Mouse (Mus musculus): Measurements from ENCODE around the gene Myo3b. TPM values are rescaled to one million over a fixed set of nuclear protein-coding genes. Genes with fewer than 3 reads are reported as not detected.

The Myo3b gene
- total RNA-seq, 2 experiments from 2014 or later = 0.93 to 1.00 TPM

GRCm38 (mm10) chr2:70471861-70472620, 433.1 kb downstream of the Myo3b start:
- no peak for DNase-seq (ENCODE audit: low spot score in 2 of 2)
- H3K27ac ChIP-seq = no peak overlapping the region
- H3K4me3 ChIP-seq = peak overlapping the region; percentile 45
- no peak for TF ChIP-seq CTCF (conservative IDR thresholded peaks at IDR 0.05)

Other genes with a start within 250 kb of the Myo3b start
- 1 to 10 TPM; 2.7 to 3.1 TPM for gene Ccdc173, start 249.6 kb upstream of the Myo3b start, total RNA-seq (2021)
- 10 to 100 TPM; 19.8 to 23.7 TPM for gene Phospho2, start 249.5 kb upstream of the Myo3b start, total RNA-seq (2021)
- 10 to 100 TPM; 43.8 to 44.3 TPM for gene Klhl23, start 217.2 kb upstream of the Myo3b start, total RNA-seq (2021)
- gene Ssb, start 177.6 kb upstream of the Myo3b start, total RNA-seq (2021) = 100 to 1,000 TPM; 125 to 139 TPM
- 10 to 100 TPM; 14.1 to 15.6 TPM for gene Mettl5, start 153.5 kb upstream of the Myo3b start, total RNA-seq (2021)
- gene Ubr3, start 141.9 kb upstream of the Myo3b start, total RNA-seq (2021) = 100 to 1,000 TPM; 121 to 128 TPM